Mouse (Mus musculus) hindbrain, embryonic 11.5 days (tissue): ENCODE results near the gene Ncoa7. TPM values are rescaled to one million over a fixed set of nuclear protein-coding genes. Genes with fewer than 3 reads are reported as not detected.
A peak's percentile ranks its signal among the peaks of the same experiment; 100 is the strongest.
"Not testable (repeated sequence)": the region's sequence is repeated elsewhere in the genome, so short reads cannot be mapped to it uniquely, and the experiment has no call there.

Source experiments
- ATAC-seq: fragments of 200-750 bp; cut with Nextera tagmentation; 2 replicates; pipeline ENCODE4 v1.8.0; 2017; ENCODE audit warnings: mild to moderate bottlenecking, moderate TSS enrichment, moderate library complexity; ENCODE audit not compliant: low FRiP score
- DNase-seq: peaks from one replicate; pipeline ENCODE4 v3.0.0-alpha.2; 2015; ENCODE audit warnings: low spot score
- H3K27ac ChIP-seq: fragments of 300-500 bp; sonication (generic); 2 replicates; pipeline ENCODE4 v1.5.1; 2014; ENCODE audit warnings: mild to moderate bottlenecking, low read depth, low read length
- H3K27me3 ChIP-seq: fragments of 300-500 bp; sonication (generic); 2 replicates; pipeline ENCODE4 v1.6.1; 2014; ENCODE audit warnings: mild to moderate bottlenecking, low read length, moderate library complexity, mixed read lengths; ENCODE audit not compliant: control insufficient read depth, insufficient read depth
- H3K36me3 ChIP-seq: fragments of 300-500 bp; sonication (generic); 2 replicates; pipeline ENCODE4 v1.6.1; 2014; ENCODE audit warnings: mild to moderate bottlenecking, low read length, moderate library complexity, mixed read lengths; ENCODE audit not compliant: control insufficient read depth, insufficient read depth
- H3K4me1 ChIP-seq: fragments of 300-500 bp; sonication (generic); replicated peaks from 2 replicates; pipeline ENCODE4 v1.6.1; 2014; ENCODE audit warnings: low read length, mixed read lengths; ENCODE audit not compliant: control insufficient read depth, insufficient read depth
- H3K4me2 ChIP-seq: fragments of 300-500 bp; sonication (generic); replicated peaks from 2 replicates; pipeline ENCODE4 v1.6.1; 2014; ENCODE audit warnings: mild to moderate bottlenecking, low read depth, low read length
- H3K4me3 ChIP-seq: fragments of 300-500 bp; sonication (generic); 2 replicates; pipeline ENCODE4 v1.5.1; 2014; ENCODE audit warnings: low read depth, low read length
- H3K9ac ChIP-seq: fragments of 300-500 bp; sonication (generic); 2 replicates; pipeline ENCODE4 v1.6.1; 2014; ENCODE audit warnings: low read depth, low read length
- H3K9me3 ChIP-seq: fragments of 300-500 bp; sonication (generic); 2 replicates; pipeline ENCODE4 v1.6.1; 2016; ENCODE audit warnings: low read length; ENCODE audit not compliant: control insufficient read depth
- WGBS: fragments of 180-500 bp; shearing (Covaris S2); extraction: QIAGEN DNeasy Blood & Tissue Kit; methylation state at CpG from one replicate; pipeline ENCODE4 v1.1.7; 2014; 5-methylcytosine and 5-hydroxymethylcytosine counted together
- polyA plus RNA-seq: library from polyadenylated mRNA; unstranded; fragments of >200 nt; fragmentation: Nextera tagmentation; extraction: Ambion mirVana; gene quantifications from 2 replicates; pipeline ENCODE4 v1.2.1, GENCODE M21; 2014

The Ncoa7 gene
- polyA plus RNA-seq, 1 experiment from 2014 or later, result 9.3 TPM

DNA sequence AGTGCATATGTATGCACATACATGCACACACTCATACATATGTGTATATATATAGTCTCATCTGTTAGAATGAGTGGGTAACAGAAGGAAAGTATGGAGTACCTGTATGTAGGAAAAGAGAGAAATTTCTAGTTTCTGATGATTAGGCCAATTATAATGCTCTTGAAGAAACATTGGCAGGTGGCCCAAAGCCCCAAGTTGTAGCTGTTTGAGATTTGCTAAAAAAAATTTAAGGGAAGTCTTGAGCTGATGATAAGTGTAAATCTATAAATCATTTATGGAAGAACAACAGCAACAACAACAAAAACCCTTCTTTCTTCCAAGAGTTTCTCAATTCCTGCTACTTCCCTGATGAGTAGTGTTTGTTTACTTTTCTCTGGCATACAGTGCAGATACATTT is 173.1 kb downstream of the Ncoa7 start:
- Histone ChIP-seq H3K27me3 (no peaks in the 10 kb centered on the region), H3K4me1 (no peaks in the 10 kb centered on the region), H3K9ac (no peak overlapping the region), H3K9me3 (no peaks in the 10 kb centered on the region), H3K4me3 (no peak overlapping the region), H3K36me3 (no peaks in the 10 kb centered on the region), H3K27ac (no peak overlapping the region), H3K4me2 (no peak overlapping the region)
- no peak for ATAC-seq
- no peak for DNase-seq

DNA sequence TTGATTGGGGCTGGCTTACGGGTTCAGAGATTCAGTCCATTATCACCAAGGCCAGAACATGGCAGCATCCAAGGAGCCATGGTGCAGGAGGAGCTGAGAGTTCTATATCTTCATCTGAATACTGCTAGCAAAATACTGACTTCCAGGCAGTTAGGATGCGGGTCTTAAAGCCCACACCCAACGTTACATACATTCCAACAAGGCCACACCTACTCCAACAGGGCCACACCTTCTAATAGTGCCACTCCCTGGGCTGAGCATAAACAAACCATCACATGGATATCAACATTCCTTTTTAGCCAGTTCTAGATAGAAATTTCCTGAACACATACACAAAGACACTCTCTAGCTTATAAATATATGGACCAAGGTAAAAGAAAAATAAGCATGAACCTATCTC is 173.6 kb downstream of the Ncoa7 start, which contains the start of gene Hint3:
Gene Hint3, minus strand, starts transcription at position 120 of the 400 bp plus-strand sequence.
- Histone ChIP-seq H3K36me3 (no peaks in the 10 kb centered on the region), H3K27ac (no peak within 1 kb of the TSS), H3K4me1 (no peaks in the 10 kb centered on the region), H3K9me3 (no peaks in the 10 kb centered on the region), H3K4me2 (no peak within 1 kb of the TSS), H3K4me3 (no peak within 1 kb of the TSS), H3K27me3 (no peaks in the 10 kb centered on the region), H3K9ac (no peak within 1 kb of the TSS)
- WGBS, result 88% methylated on average over 3 of the region's 3 CpGs
- DNase-seq (no peak), ATAC-seq (no peak)

DNA sequence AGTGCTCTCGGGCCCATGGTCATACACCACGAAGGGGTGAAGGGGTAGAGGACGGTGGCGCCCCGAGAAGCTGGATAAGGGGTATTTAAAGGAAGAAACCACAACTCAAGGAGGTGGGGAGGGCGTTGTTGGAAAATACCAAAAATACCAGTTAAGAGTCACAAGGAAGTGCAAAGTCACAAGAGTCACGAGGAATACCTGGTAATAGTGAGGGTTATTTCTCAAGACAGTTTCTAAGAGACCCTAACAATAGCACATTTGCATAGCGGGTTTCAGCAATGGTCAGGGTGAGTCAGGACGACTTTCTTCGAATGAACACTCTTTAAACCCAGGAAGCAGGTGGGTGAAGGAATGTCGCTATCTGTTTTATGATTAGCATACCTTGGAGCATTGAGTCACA is 174.7 kb downstream of the Ncoa7 start:
- not testable (repeated sequence) for H3K27me3 ChIP-seq, H3K36me3 ChIP-seq, ATAC-seq, H3K27ac ChIP-seq, DNase-seq, H3K9ac ChIP-seq, H3K9me3 ChIP-seq, H3K4me1 ChIP-seq, H3K4me3 ChIP-seq, H3K4me2 ChIP-seq
- 92% methylated on average over 11 of the region's 11 CpGs for WGBS

DNA sequence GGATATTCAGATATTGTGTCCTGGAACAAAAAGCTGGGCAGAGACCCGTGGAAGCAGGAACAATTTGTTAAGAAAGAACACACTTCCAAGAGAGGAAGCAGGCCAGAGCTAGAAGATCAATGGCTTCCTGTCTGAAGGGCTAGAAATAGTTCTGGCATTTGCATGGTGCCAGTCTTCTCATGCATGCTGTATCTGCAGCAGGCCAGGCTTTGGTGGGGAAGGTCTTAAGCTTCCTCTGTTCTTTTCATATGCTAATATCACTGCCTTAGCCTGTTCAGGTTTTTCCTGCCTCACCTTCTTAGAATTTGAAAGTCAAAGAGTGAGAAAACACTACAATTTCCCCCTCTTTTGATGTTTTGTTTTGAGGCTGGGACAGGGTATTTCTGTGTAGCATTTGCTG is 175.6 kb downstream of the Ncoa7 start:
- Histone ChIP-seq H3K4me1 (no peaks in the 10 kb centered on the region), H3K27ac (no peak overlapping the region), H3K27me3 (no peaks in the 10 kb centered on the region), H3K9me3 (no peaks in the 10 kb centered on the region), H3K4me3 (no peak overlapping the region), H3K36me3 (no peaks in the 10 kb centered on the region), H3K9ac (no peak overlapping the region), H3K4me2 (no peak overlapping the region)
- DNase-seq (no peak), ATAC-seq (no peak)
- 55% methylated on average over 1 of the region's 1 CpGs for WGBS

DNA sequence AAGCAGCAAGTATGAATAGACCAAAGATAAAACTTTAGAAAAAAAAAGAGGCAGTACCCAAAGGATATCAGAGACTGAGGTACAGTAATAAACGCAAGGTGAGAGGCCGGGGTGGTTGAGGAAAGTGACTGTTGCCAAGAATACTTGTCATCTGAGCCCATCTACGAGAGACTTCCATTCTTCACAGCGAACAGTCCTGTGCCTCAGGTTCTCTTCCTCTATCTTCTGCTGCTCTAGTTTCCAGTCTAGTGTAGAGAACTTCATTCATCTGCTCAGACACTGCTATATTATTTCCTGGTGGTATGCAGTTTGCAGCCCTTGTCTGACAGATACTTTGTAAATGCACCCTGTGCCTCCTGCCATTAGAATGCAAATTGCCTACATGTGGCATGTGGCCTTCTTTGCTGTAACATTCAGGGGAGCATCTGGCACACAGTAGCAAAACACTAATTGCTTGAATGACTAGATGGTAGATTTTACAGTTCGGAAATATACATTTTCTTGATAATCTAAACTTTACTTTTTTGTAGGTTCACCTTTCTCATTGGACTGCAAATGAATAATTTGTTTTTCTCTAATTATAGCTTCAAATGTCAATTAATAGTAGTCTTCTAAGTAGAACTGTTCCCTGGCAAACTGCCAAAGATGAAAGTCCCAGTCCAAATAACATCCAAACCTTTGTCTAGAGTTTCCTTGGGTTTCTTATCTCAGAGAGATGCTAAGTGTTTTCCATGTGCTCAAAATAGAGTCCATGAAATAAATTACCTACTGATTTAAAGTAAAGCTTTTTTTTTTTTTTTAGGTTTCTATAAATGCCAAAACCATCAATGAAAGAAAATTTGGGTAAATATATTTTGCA is 178.7 kb downstream of the Ncoa7 start:
- Histone ChIP-seq H3K4me1 (no peaks in the 10 kb centered on the region), H3K4me2 (no peak overlapping the region), H3K27me3 (no peaks in the 10 kb centered on the region), H3K27ac (no peak overlapping the region), H3K36me3 (no peaks in the 10 kb centered on the region), H3K4me3 (no peak overlapping the region), H3K9ac (no peak overlapping the region), H3K9me3 (no peaks in the 10 kb centered on the region)
- 75% methylated on average over 5 of the region's 5 CpGs for WGBS
- ATAC-seq (peak; percentile 63; the same call in 1 of the 2 replicates), DNase-seq (no peak)

DNA sequence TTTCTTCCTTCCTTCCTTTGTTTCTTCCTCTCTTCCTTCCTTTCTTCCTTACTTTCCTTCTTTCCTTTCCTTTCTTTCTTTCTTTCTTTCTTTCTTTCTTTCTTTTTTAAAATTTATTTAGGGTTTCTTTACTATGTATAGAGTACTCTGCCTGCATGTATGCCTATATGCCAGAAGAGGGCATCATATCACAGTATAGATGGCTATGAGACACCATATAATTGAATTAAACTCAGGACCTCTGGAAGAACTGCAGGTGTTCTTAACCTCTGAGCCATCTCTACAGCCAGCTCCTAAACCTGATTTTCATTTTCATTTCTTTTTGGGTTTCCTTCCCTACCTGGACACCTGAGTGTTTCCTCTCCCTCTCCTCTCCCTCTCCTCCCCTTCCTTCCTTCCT is 180.2 kb downstream of the Ncoa7 start:
- Histone ChIP-seq H3K4me1 (no peaks in the 10 kb centered on the region), H3K27me3 (no peaks in the 10 kb centered on the region), H3K36me3 (no peaks in the 10 kb centered on the region), H3K27ac (no peak overlapping the region), H3K4me3 (no peak overlapping the region), H3K9me3 (no peaks in the 10 kb centered on the region), H3K9ac (no peak overlapping the region), H3K4me2 (no peak overlapping the region)
- no peak for ATAC-seq
- no peak for DNase-seq

DNA sequence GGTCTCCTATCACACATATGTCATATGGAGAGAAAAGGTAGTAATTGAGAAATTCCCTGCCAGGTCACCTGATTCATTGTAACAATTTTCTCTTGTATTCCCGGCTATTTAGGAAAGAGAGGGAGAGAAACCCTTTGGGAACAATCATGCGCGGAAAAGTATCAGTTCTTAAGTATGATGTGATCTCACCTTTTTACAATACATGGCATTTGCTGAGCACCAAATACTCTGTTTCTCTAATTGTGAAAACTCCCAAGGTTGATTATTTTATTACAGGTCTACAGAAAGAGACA is 184.3 kb downstream of the Ncoa7 start:
- H3K36me3 ChIP-seq, result no peaks in the 10 kb centered on the region
- no peak overlapping the region for H3K27ac ChIP-seq
- H3K4me1 ChIP-seq, result no peaks in the 10 kb centered on the region
- H3K9ac ChIP-seq, result peak overlapping the region; percentile 70; the same call in 1 of the 2 replicates
- no peaks in the 10 kb centered on the region for H3K9me3 ChIP-seq
- H3K4me3 ChIP-seq, result peak overlapping the region; percentile 58
- no peak for DNase-seq
- WGBS, result 39% methylated on average over 3 of the region's 3 CpGs
- ATAC-seq, result no peak
- H3K27me3 ChIP-seq, result no peaks in the 10 kb centered on the region
- H3K4me2 ChIP-seq, result peak overlapping the region; percentile 40

DNA sequence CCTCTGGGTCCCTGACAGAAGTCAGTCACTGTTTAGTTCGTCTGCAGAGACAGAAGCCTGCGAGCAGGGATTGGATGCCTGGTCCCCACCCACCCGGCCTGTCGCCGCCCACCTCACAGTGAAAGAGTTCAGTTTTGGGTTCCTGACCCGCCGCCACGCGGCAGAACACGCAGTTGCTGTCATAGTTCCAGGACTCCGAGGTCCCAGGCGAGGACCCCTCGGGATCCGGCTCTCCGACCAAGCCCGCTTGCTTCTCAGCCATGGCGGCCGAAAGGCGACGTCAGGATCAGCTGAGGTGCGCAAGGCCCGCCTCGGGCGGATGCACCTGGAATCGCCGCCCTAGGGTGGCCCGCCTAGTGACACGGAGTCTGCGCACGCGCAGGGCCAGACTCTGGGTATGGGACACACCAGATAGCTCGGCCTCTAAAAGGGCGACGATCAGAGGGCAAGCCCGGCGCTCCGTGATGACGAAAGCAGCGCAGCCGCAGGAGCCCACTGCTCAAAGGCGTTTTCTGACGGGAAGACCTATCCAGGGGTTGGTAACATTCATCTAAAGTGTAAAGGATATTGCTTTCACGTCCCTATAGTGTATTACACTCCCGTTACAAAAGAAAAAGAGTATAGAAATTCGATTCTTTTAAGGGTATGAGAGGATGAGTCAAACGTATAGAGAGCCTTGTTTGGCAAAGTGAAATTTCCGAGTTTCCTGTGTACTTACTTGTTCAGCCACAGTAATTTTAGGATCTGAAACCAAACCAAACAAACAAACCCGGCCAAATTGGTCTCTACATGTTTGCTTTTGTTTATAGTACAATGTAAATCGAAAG is 184.8 kb downstream of the Ncoa7 start:
- Histone ChIP-seq H3K4me1 (no peaks in the 10 kb centered on the region), H3K4me3 (peak overlapping the region; percentile 58), H3K9ac (peak overlapping the region; percentile 70), H3K9me3 (no peaks in the 10 kb centered on the region), H3K4me2 (peak overlapping the region; percentile 60), H3K27me3 (no peaks in the 10 kb centered on the region), H3K27ac (peak overlapping the region; percentile 84), H3K36me3 (no peaks in the 10 kb centered on the region)
- 2% methylated on average over 49 of the region's 49 CpGs for WGBS
- peak; percentile 98 for DNase-seq
- ATAC-seq, result peak; percentile 100

DNA sequence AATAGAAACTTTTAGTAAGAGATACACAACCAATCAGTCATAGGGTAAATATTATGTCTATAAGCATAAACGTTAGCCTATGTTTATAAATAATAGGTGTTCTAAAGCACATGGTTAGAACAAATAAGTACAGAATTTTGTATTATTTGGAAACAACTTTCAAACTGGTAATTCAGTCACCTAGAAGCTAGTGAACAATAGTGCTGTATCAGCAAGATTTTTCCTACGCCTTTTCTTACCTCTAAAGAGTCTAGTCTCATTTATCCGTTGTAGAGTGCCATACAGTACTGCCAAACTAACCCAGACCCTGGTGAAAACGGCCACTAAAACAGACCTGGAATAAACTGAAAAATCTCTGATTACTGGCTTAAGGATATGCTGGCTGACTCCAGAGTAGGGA is 190.1 kb downstream of the Ncoa7 start:
- H3K4me1 ChIP-seq, result no peaks in the 10 kb centered on the region
- no peaks in the 10 kb centered on the region for H3K36me3 ChIP-seq

More for the DNA sequence above, 190.1 kb downstream of the Ncoa7 start:
- DNase-seq (no peak), ATAC-seq (no peak)
- H3K9ac ChIP-seq, result no peak overlapping the region
- H3K27ac ChIP-seq, result no peak overlapping the region
- no peak overlapping the region for H3K4me2 ChIP-seq
- no peak overlapping the region for H3K4me3 ChIP-seq
- WGBS, result 90% methylated on average over 4 of the region's 4 CpGs
- H3K27me3 ChIP-seq, result no peaks in the 10 kb centered on the region
- no peaks in the 10 kb centered on the region for H3K9me3 ChIP-seq
